Mouse (Mus musculus): Measurements from ENCODE around the gene Acer3. TPM values are rescaled to one million over a fixed set of nuclear protein-coding genes. Genes with fewer than 3 reads are reported as not detected.

Gene Acer3
- polyA plus RNA-seq (2016; fragmentation: Nextera tagmentation; extraction: Ambion mirVana): 19.0 and 23.2 TPM in 2 replicates

DNA sequence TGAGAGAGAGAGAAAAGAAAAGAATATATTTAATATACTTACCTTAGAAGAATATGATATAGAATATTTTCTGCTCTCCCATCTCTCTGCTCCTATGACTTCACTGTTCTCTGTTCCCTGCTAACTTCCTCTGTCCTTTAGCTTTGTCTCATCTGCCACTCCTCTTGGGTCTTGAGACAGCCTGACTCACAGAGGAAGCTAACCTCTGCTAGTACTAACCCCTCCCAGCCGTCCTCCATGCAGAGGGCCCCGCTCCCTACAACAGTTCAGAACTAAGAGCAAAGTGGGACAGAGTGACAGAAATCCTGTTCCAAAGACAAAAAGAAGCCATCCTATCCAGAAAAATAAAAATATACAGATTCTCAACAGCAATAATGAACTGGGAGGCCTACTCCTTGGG, at the start of gene Acer3:
TSS of gene Acer3 (minus strand) at position 126 of the 400 bp plus-strand sequence.
- no peaks in the 10 kb centered on the region for H3K9me3 ChIP-seq (replicated peaks)
- no peaks in the 10 kb centered on the region for H3K4me1 ChIP-seq
- H3K4me3 ChIP-seq: no peak within 1 kb of the TSS
- 87% methylated on average over 2 of the region's 2 CpGs for WGBS
- DNase-seq (ENCODE audit: low spot score): no peak
- H3K27me3 ChIP-seq (ENCODE audit: low read depth, poor library complexity, severe bottlenecking): no peaks in the 10 kb centered on the region
- H3K27ac ChIP-seq: no peak within 1 kb of the TSS
- no peaks in the 10 kb centered on the region for H3K36me3 ChIP-seq

DNA sequence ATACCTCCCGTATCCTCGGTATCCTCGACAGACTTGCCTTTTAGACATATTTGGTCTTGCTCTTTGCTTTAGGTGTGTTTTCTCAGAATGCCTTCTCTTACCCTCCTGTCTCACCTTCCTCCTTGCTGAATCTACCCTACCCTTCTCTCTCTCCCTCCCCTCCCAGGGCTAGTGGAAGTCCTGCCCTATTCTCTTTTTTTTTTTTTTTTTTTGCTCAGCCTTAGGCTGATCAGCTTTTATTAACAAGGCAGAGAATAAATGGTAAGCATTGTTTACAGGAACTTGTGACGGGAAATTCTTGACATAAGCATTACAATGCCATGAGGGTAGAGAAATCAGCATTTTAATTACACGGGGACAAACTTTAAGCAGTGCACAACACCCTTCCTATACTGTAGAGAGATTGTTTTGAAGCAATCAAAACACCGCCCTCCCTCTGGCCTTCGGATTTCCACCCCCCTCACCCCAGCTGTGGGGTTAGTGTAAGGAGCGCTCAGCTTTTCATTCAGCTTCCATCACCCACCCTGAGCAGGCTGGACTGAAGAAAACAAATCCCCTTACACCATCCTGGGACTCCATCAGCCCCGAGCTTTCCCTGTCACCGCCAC, 48.9 kb upstream of the Acer3 start:
- Histone ChIP-seq H3K36me3 (no peaks in the 10 kb centered on the region), H3K9me3 (replicated peaks) (no peaks in the 10 kb centered on the region), H3K27ac (no peak overlapping the region), H3K27me3 (ENCODE audit: low read depth, poor library complexity, severe bottlenecking) (0 out of 2 replicates have a peak, but pooled peaks cover 15% of the 10 kb centered on the region), H3K4me1 (peaks cover 10% of the 10 kb centered on the region), H3K4me3 (no peak overlapping the region)
- 60% methylated on average over 10 of the region's 10 CpGs for WGBS
- DNase-seq (ENCODE audit: low spot score): peak; percentile 27

GRCm38 (mm10) chr7:98361662-98362061, 40.7 kb upstream of the Acer3 start:
- peak overlapping the region; percentile 88 for H3K4me3 ChIP-seq
- H3K27ac ChIP-seq: peak overlapping the region; percentile 95
- peaks cover 48% of the 10 kb centered on the region for H3K4me1 ChIP-seq
- H3K36me3 ChIP-seq: 0 out of 2 replicates have a peak, but pooled peaks cover 7% of the 10 kb centered on the region
- no peak for DNase-seq (ENCODE audit: low spot score)
- no peaks in the 10 kb centered on the region for H3K9me3 ChIP-seq (replicated peaks)
- whole genome bisulfite sequencing: 59% methylated on average over 2 of the region's 2 CpGs
- no peaks in the 10 kb centered on the region for H3K27me3 ChIP-seq (ENCODE audit: low read depth, poor library complexity, severe bottlenecking)

GRCm38 (mm10) chr7:98361063-98361652, 40.1 kb upstream of the Acer3 start, which contains the start of gene Tsku:
TSS of gene Tsku (minus strand) at chr7:98361328.
- H3K36me3 ChIP-seq: 0 out of 2 replicates have a peak, but pooled peaks cover 7% of the 10 kb centered on the region
- under 1% methylated on average over 52 of the region's 52 CpGs for WGBS
- peak within 1 kb of the TSS; percentile 88 for H3K4me3 ChIP-seq
- DNase-seq (ENCODE audit: low spot score): peak; percentile 98
- peak within 1 kb of the TSS; percentile 95 for H3K27ac ChIP-seq
- H3K27me3 ChIP-seq (ENCODE audit: low read depth, poor library complexity, severe bottlenecking): no peaks in the 10 kb centered on the region
- peaks cover 53% of the 10 kb centered on the region for H3K4me1 ChIP-seq
- H3K9me3 ChIP-seq (replicated peaks): no peaks in the 10 kb centered on the region

- Histone ChIP-seq H3K36me3 (0 out of 2 replicates have a peak, but pooled peaks cover 7% of the 10 kb centered on the region), H3K27ac (peak overlapping the region; percentile 95), H3K4me1 (peaks cover 58% of the 10 kb centered on the region), H3K27me3 (ENCODE audit: low read depth, poor library complexity, severe bottlenecking) (no peaks in the 10 kb centered on the region), H3K9me3 (replicated peaks) (no peaks in the 10 kb centered on the region), H3K4me3 (peak overlapping the region; percentile 88)
- under 1% methylated on average over 20 of the region's 20 CpGs for WGBS
- DNase-seq (ENCODE audit: low spot score): no peak
These were observed 39.6 kb upstream of the Acer3 start for GRCm38 (mm10) chr7:98360621-98360990.

DNA sequence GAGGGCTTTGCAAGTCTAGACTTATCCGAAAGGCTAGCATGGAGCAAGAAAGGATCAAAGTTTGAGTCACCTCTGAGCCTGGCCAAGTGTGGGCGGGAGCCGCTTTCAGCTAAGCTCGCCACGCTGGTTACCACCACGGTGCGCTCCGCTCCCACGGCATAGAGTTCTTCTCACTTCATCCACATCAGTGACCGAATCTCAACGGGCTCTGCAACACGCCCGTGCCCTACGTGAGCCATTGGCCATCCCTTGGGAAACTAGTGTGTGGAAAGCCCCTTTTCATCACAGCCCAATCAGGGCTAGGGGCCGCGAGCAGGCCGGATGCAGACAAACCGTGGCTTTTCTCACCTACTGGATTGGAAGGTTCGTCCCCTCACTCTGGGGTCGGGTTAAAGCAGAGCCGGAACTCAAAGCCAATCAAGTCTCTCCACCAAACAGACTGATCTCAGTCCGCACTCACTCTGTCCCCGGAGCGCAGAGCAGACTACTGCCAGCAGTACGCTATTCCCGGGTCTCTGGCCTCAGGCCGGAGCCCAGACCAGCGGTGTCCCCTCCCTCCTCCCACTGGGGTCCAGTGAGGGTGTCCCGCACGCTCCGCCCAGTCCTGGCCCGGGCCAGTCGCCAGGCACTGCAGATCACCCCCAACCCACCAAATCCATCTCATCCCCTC, 39.1 kb upstream of the Acer3 start:
- Histone ChIP-seq H3K36me3 (0 out of 2 replicates have a peak, but pooled peaks cover 7% of the 10 kb centered on the region), H3K4me1 (peaks cover 64% of the 10 kb centered on the region), H3K27me3 (ENCODE audit: low read depth, poor library complexity, severe bottlenecking) (no peaks in the 10 kb centered on the region), H3K27ac (peak overlapping the region; percentile 95), H3K9me3 (replicated peaks) (no peaks in the 10 kb centered on the region), H3K4me3 (peak overlapping the region; percentile 88)
- DNase-seq (ENCODE audit: low spot score): peak; percentile 87
- under 1% methylated on average over 33 of the region's 33 CpGs for WGBS

DNA sequence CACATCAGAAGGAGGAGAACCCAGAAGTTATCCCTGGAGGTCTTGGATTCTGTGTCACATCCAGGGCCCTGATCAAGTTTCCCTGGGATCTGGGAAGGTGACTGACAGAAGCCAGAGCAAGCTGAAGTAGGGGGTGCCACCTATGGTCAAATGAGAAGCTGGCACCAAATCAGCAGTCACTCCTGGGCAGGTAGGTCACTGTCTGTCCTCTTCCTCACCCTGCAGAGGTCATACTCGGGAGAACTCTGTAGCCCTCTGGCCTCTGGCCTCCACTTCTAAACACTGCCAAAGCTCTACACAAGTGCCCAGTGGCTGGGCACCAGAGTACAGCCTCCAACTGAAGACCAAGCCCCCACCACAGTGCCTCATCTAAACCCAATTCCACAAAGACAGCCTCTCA, 37.0 kb upstream of the Acer3 start:
- WGBS: 70% methylated on average over 1 of the region's 1 CpGs

DNA sequence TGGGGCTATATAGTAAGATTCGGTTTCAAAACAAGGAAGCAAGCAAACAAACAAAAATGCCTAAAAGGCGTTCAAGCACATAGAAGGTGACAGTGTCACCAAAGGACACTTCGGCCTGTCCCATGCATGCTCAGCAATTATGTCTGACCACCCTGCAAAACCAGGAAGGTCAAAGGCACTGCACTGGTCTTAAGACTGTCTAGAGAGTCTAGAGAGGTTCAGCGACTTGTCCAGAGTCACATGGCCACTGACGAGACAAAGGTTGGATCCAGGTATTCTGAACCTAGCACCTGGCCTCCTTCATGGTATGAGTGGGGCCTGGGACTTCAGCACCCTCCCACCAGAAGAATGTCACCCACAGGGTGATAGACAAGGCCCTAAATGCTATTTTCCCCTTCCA, 36.3 kb upstream of the Acer3 start:
- H3K9me3 ChIP-seq (replicated peaks): no peaks in the 10 kb centered on the region
- H3K27ac ChIP-seq: no peak overlapping the region
- no peak overlapping the region for H3K4me3 ChIP-seq
- no peaks in the 10 kb centered on the region for H3K27me3 ChIP-seq (ENCODE audit: low read depth, poor library complexity, severe bottlenecking)
- peaks cover 14% of the 10 kb centered on the region for H3K36me3 ChIP-seq
- whole genome bisulfite sequencing: 84% methylated on average over 5 of the region's 5 CpGs
- no peak for DNase-seq (ENCODE audit: low spot score)
- peaks cover 86% of the 10 kb centered on the region for H3K4me1 ChIP-seq

More for the DNA sequence above, 37.0 kb upstream of the Acer3 start:
- peaks cover 84% of the 10 kb centered on the region for H3K4me1 ChIP-seq
- H3K9me3 ChIP-seq (replicated peaks): no peaks in the 10 kb centered on the region
- no peak overlapping the region for H3K27ac ChIP-seq
- no peak overlapping the region for H3K4me3 ChIP-seq
- H3K27me3 ChIP-seq (ENCODE audit: low read depth, poor library complexity, severe bottlenecking): no peaks in the 10 kb centered on the region
- H3K36me3 ChIP-seq: peaks cover 7% of the 10 kb centered on the region; the same call in 1 of the 2 replicates
- DNase-seq (ENCODE audit: low spot score): no peak

- no peaks in the 10 kb centered on the region for H3K9me3 ChIP-seq (replicated peaks)
- no peak for DNase-seq (ENCODE audit: low spot score)
- H3K4me3 ChIP-seq: peak overlapping the region; percentile 32
- 30% methylated on average over 4 of the region's 4 CpGs for WGBS
- H3K36me3 ChIP-seq: peaks cover 38% of the 10 kb centered on the region
- peaks cover 77% of the 10 kb centered on the region for H3K4me1 ChIP-seq
- H3K27me3 ChIP-seq (ENCODE audit: low read depth, poor library complexity, severe bottlenecking): no peaks in the 10 kb centered on the region
- H3K27ac ChIP-seq: peak overlapping the region; percentile 86
These were observed 33.9 kb upstream of the Acer3 start for GRCm38 (mm10) chr7:98354921-98355310.

GRCm38 (mm10) chr7:98354160-98354920, 33.3 kb upstream of the Acer3 start:
- peaks cover 71% of the 10 kb centered on the region for H3K4me1 ChIP-seq
- H3K27ac ChIP-seq: peak overlapping the region; percentile 86
- H3K36me3 ChIP-seq: peaks cover 43% of the 10 kb centered on the region
- 21% methylated on average over 12 of the region's 12 CpGs for WGBS
- H3K4me3 ChIP-seq: peak overlapping the region; percentile 32
- no peaks in the 10 kb centered on the region for H3K27me3 ChIP-seq (ENCODE audit: low read depth, poor library complexity, severe bottlenecking)
- H3K9me3 ChIP-seq (replicated peaks): no peaks in the 10 kb centered on the region
- DNase-seq (ENCODE audit: low spot score): peak; percentile 54

DNA sequence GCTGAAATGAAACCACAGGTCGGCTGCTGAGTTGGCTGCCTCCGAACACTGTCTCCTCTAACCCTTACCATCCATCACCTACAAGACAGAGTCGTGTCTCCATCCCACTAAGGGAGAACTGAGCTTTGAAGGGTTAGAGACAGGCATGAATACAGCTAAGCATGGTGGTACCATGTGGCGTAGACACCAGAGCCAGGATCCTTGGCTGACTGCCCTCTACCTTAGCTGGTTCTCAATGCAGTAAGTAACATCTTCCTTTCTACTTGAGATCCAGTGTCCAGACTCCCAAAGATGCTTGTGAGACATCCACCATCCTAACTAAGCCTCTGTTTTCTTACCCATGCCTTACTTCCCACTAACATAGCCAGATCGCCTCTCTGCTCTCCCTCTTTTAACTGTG, 32.6 kb upstream of the Acer3 start:
- peaks cover 47% of the 10 kb centered on the region for H3K36me3 ChIP-seq
- no peaks in the 10 kb centered on the region for H3K27me3 ChIP-seq (ENCODE audit: low read depth, poor library complexity, severe bottlenecking)
- DNase-seq (ENCODE audit: low spot score): no peak
- WGBS: 83% methylated on average over 5 of the region's 5 CpGs
- no peaks in the 10 kb centered on the region for H3K9me3 ChIP-seq (replicated peaks)
- H3K27ac ChIP-seq: peak overlapping the region; percentile 86
- H3K4me1 ChIP-seq: peaks cover 64% of the 10 kb centered on the region
- H3K4me3 ChIP-seq: no peak overlapping the region

- WGBS: 94% methylated on average over 3 of the region's 3 CpGs
- H3K36me3 ChIP-seq: peaks cover 44% of the 10 kb centered on the region
- no peaks in the 10 kb centered on the region for H3K27me3 ChIP-seq (ENCODE audit: low read depth, poor library complexity, severe bottlenecking)
- H3K4me1 ChIP-seq: peaks cover 43% of the 10 kb centered on the region
- no peak for DNase-seq (ENCODE audit: low spot score)
- no peak overlapping the region for H3K4me3 ChIP-seq
- H3K27ac ChIP-seq: no peak overlapping the region
- H3K9me3 ChIP-seq (replicated peaks): no peaks in the 10 kb centered on the region
These were observed 30.5 kb upstream of the Acer3 start for GRCm38 (mm10) chr7:98351523-98351922.

Measured in limb, embryonic 10.5 days (tissue).